Mouse (Mus musculus) hindbrain, embryonic 11.5 days (tissue): ENCODE data around the gene Zcchc14. TPM values are rescaled to one million over a fixed set of nuclear protein-coding genes. Genes with fewer than 3 reads are reported as not detected.

Source experiments
- ATAC-seq: fragments of 200-750 bp; cut with Nextera tagmentation; 2 replicates; pipeline ENCODE4 v1.8.0; 2017; ENCODE audit warnings: mild to moderate bottlenecking, moderate TSS enrichment, moderate library complexity; ENCODE audit not compliant: low FRiP score
- DNase-seq: peaks from one replicate; pipeline ENCODE4 v3.0.0-alpha.2; 2015; ENCODE audit warnings: low spot score
- H3K27ac ChIP-seq: fragments of 300-500 bp; sonication (generic); 2 replicates; pipeline ENCODE4 v1.5.1; 2014; ENCODE audit warnings: mild to moderate bottlenecking, low read depth, low read length
- H3K27me3 ChIP-seq: fragments of 300-500 bp; sonication (generic); 2 replicates; pipeline ENCODE4 v1.6.1; 2014; ENCODE audit warnings: mild to moderate bottlenecking, low read length, moderate library complexity, mixed read lengths; ENCODE audit not compliant: control insufficient read depth, insufficient read depth
- H3K36me3 ChIP-seq: fragments of 300-500 bp; sonication (generic); 2 replicates; pipeline ENCODE4 v1.6.1; 2014; ENCODE audit warnings: mild to moderate bottlenecking, low read length, moderate library complexity, mixed read lengths; ENCODE audit not compliant: control insufficient read depth, insufficient read depth
- H3K4me1 ChIP-seq: fragments of 300-500 bp; sonication (generic); replicated peaks from 2 replicates; pipeline ENCODE4 v1.6.1; 2014; ENCODE audit warnings: low read length, mixed read lengths; ENCODE audit not compliant: control insufficient read depth, insufficient read depth
- H3K4me2 ChIP-seq: fragments of 300-500 bp; sonication (generic); replicated peaks from 2 replicates; pipeline ENCODE4 v1.6.1; 2014; ENCODE audit warnings: mild to moderate bottlenecking, low read depth, low read length
- H3K4me3 ChIP-seq: fragments of 300-500 bp; sonication (generic); 2 replicates; pipeline ENCODE4 v1.5.1; 2014; ENCODE audit warnings: low read depth, low read length
- H3K9ac ChIP-seq: fragments of 300-500 bp; sonication (generic); 2 replicates; pipeline ENCODE4 v1.6.1; 2014; ENCODE audit warnings: low read depth, low read length
- H3K9me3 ChIP-seq: fragments of 300-500 bp; sonication (generic); 2 replicates; pipeline ENCODE4 v1.6.1; 2016; ENCODE audit warnings: low read length; ENCODE audit not compliant: control insufficient read depth
- WGBS: fragments of 180-500 bp; shearing (Covaris S2); extraction: QIAGEN DNeasy Blood & Tissue Kit; methylation state at CpG from one replicate; pipeline ENCODE4 v1.1.7; 2014; 5-methylcytosine and 5-hydroxymethylcytosine counted together
- polyA plus RNA-seq: library from polyadenylated mRNA; unstranded; fragments of >200 nt; fragmentation: Nextera tagmentation; extraction: Ambion mirVana; gene quantifications from 2 replicates; pipeline ENCODE4 v1.2.1, GENCODE M21; 2014

Gene Zcchc14
- polyA plus RNA-seq, 1 experiment from 2014 or later: 30.4 TPM

DNA sequence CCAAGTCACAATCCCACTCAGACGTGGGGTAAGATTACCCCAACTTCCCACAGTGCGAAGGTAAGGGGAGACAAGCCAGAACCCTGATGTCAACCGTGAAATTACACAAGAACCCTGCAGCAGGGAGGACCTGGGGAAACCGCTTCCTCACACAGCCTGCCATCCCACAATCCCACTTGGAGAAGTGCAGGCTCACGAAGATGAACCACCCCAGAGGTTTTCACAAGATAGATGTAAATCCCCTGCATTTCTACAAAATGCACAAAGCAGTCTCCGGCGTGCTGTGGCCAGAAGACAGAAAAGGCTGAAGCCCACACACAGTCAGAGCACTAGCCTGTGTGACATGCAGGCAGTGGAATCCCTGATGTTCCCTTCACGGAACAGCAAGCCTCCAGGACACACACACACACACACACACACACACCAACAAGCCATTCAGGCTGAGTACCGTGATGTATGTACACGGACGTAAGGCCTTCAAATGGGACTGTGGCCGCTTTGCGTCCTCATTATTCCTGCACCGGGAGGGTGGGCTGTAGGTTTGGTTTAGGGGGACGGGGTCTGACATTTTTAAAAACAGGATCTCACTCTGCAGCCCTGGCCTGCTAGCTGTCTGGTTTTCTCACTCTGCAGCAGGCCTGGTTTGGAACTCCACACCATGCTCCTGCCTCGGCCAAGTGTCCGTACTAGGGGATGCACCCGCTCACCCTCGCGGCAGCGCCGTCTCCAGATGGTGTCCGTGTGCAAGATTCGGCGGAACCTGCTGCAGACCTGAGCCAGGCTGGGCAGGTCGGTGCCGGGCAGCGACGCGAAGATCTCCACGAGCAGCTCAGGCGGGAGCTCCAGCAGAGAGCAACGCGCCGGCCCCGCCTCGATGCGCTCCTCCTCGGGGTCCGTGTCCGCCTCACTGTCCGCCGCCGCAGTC is 74.7 kb downstream of the Zcchc14 start:
- peak; percentile 57 for DNase-seq
- peak; percentile 67 for ATAC-seq
- H3K36me3 ChIP-seq: no peaks in the 10 kb centered on the region
- WGBS: 2% methylated on average over 43 of the region's 44 CpGs
- peak overlapping the region; percentile 87 for H3K4me3 ChIP-seq
- H3K27me3 ChIP-seq: no peaks in the 10 kb centered on the region
- H3K9me3 ChIP-seq: no peaks in the 10 kb centered on the region
- peak overlapping the region; percentile 79 for H3K4me2 ChIP-seq
- peak overlapping the region; percentile 63 for H3K27ac ChIP-seq
- H3K4me1 ChIP-seq: peaks cover 5% of the 10 kb centered on the region; the same call in 1 of the 2 replicates
- peak overlapping the region; percentile 89 for H3K9ac ChIP-seq

- Histone ChIP-seq H3K9me3 (no peaks in the 10 kb centered on the region), H3K27ac (no peak overlapping the region), H3K36me3 (no peaks in the 10 kb centered on the region), H3K27me3 (no peaks in the 10 kb centered on the region), H3K9ac (no peak overlapping the region), H3K4me3 (no peak overlapping the region), H3K4me1 (peaks cover 5% of the 10 kb centered on the region; the same call in 1 of the 2 replicates), H3K4me2 (no peak overlapping the region)
- 84% methylated on average over 3 of the region's 3 CpGs for WGBS
- DNase-seq (no peak), ATAC-seq (no peak)
Measured at GRCm38 (mm10) chr8:121575661-121576060, 77.0 kb downstream of the Zcchc14 start.

DNA sequence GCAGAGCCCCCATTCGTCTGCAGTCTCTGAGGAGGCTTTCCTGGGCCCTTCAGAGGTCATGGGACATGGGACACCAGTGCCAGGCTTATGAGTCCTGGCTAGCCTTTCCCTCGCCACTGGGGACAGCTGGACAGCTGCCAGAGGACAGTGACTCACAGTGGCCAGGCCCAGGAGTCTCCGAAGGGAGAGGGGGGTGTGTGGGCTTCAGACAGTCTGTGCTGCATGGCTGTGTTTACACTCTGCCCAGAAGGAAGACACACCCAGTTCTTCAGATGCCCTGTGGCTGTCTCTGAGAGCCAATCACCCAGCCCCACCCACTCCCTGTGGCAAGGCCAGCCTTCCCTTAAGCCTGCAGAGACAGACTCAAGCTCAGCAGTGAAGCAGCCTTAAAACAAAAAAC is 79.4 kb downstream of the Zcchc14 start:
- H3K27me3 ChIP-seq: no peaks in the 10 kb centered on the region
- no peak overlapping the region for H3K4me2 ChIP-seq
- ATAC-seq (no peak), DNase-seq (no peak)
- no peak overlapping the region for H3K27ac ChIP-seq
- H3K36me3 ChIP-seq: no peaks in the 10 kb centered on the region
- H3K4me3 ChIP-seq: no peak overlapping the region
- no peaks in the 10 kb centered on the region for H3K9me3 ChIP-seq
- H3K4me1 ChIP-seq: peaks cover 5% of the 10 kb centered on the region; the same call in 1 of the 2 replicates
- 53% methylated on average over 3 of the region's 3 CpGs for WGBS
- no peak overlapping the region for H3K9ac ChIP-seq

DNA sequence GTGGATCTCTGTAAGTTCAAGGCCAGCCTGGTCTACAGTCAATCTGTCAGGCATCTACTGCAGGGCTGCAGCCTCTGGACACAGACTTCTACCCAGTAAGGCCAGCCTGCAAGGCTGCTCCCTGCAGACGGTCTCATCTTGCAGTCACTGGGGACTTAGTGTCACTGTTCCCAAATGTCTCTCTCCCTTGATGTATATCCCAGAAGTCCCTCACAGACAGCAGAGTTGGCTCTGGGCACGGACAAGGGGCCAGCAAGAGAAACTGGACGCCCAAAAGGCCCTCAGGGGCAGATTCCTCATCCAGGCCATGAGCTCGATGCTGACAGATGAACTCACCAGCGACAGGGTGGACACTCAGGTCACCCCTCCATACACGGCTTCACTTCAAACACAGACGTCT is 80.6 kb downstream of the Zcchc14 start:
- Histone ChIP-seq H3K4me2 (no peak overlapping the region), H3K9ac (no peak overlapping the region), H3K36me3 (no peaks in the 10 kb centered on the region), H3K27me3 (no peaks in the 10 kb centered on the region), H3K4me3 (no peak overlapping the region), H3K4me1 (peaks cover 3% of the 10 kb centered on the region; the same call in 1 of the 2 replicates), H3K9me3 (no peaks in the 10 kb centered on the region), H3K27ac (no peak overlapping the region)
- 71% methylated on average over 7 of the region's 7 CpGs for WGBS
- DNase-seq (no peak), ATAC-seq (no peak)

DNA sequence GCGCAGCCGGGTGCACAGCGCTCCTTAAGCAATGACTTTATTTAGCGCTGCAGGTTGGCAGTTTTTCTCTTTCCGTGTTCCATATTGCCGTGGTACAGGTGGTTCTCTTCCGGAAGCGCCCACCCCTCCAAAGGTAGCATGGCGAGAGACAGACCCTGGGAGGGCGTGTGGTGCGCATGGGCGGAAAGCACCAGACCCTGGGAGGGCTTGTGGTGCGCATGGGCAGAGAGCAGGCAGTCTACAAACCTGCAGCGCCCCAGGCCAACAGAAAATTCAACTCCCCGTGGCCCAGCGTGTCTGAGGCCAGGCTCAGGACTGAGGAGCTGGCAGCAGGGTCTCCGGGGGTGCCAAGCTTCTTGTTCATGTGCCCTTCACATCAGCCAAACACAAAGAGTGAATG is 81.9 kb downstream of the Zcchc14 start:
- Histone ChIP-seq H3K36me3 (no peaks in the 10 kb centered on the region), H3K27ac (no peak overlapping the region), H3K4me3 (no peak overlapping the region), H3K27me3 (no peaks in the 10 kb centered on the region), H3K4me2 (no peak overlapping the region), H3K9me3 (no peaks in the 10 kb centered on the region), H3K9ac (no peak overlapping the region), H3K4me1 (no peaks in the 10 kb centered on the region; the same call in 1 of the 2 replicates)
- no peak for ATAC-seq
- WGBS: 78% methylated on average over 17 of the region's 17 CpGs
- no peak for DNase-seq

DNA sequence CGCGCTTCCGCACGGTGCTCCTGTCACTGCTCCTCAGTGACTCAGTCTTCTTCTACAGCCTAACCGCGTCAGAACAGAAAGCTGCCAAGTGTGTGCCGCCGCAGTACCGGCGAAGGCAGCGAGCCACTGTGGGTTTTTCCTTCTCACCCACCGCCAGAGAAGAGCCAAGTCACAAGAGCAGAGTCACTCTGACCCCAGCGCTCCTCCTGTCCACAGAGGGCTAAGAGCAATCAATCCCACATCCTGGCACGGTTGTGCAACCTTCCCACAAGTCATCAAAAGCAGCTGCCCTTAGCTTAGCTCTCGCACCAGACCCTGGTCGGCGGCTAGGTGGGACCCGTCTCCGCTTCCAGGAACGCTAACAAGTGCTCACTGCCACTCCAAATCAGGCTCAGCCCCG is 82.4 kb downstream of the Zcchc14 start:
- Histone ChIP-seq H3K4me2 (no peak overlapping the region), H3K9ac (no peak overlapping the region), H3K36me3 (no peaks in the 10 kb centered on the region), H3K4me3 (no peak overlapping the region), H3K27ac (no peak overlapping the region), H3K9me3 (no peaks in the 10 kb centered on the region), H3K27me3 (no peaks in the 10 kb centered on the region), H3K4me1 (no peaks in the 10 kb centered on the region; the same call in 1 of the 2 replicates)
- no peak for DNase-seq
- WGBS: 86% methylated on average over 21 of the region's 21 CpGs
- ATAC-seq: no peak

DNA sequence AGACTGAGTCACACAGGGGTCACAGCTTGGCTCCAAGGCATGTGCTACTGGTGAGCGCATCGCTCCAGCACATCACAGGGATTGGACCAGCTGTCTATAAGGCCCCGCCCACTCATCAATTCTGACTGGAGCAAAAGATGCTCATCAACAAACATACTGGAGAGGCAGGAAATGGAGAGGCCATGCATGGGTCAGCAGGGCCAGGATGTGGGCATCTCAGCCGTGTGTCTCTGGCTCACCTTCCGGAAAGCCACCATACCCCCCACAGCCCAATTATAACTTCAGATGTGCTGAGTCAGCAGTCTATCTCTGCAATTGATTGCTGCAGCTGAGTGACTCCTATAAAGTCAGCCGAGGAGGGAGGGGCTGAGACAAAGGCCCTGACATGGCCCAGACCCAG is 84.4 kb downstream of the Zcchc14 start:
- H3K27ac ChIP-seq: no peak overlapping the region
- H3K27me3 ChIP-seq: no peaks in the 10 kb centered on the region
- H3K4me3 ChIP-seq: no peak overlapping the region
- no peaks in the 10 kb centered on the region for H3K36me3 ChIP-seq
- DNase-seq (peak; percentile 27), ATAC-seq (0 out of 2 replicates have a peak, but pooled peaks have one; percentile 26)
- no peaks in the 10 kb centered on the region for H3K9me3 ChIP-seq
- H3K4me2 ChIP-seq: no peak overlapping the region
- no peak overlapping the region for H3K9ac ChIP-seq
- no peaks in the 10 kb centered on the region; the same call in 1 of the 2 replicates for H3K4me1 ChIP-seq
- WGBS: 71% methylated on average over 6 of the region's 6 CpGs

DNA sequence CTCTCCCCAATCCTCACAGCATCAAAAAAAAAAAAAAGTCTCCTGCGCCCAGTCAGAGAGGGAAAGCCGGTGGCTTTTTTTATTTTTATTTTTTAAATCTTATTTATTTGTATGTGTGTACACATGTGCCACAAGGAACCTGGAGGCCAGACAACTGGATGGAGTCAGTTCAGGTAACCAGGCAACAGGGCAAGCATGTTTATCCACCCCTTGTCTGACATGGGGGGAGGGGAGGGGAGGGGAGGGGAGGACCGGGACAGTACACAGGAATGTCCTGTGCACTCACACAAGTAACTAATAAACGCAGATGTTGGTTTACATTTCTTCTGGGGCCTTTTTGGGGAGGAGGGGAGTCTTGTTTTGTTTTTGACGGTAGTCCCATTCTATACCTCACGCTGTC is 89.0 kb downstream of the Zcchc14 start:
- Histone ChIP-seq H3K9me3 (no peaks in the 10 kb centered on the region), H3K9ac (no peak overlapping the region), H3K27ac (no peak overlapping the region), H3K36me3 (no peaks in the 10 kb centered on the region), H3K4me1 (no peaks in the 10 kb centered on the region; the same call in 1 of the 2 replicates), H3K27me3 (no peaks in the 10 kb centered on the region), H3K4me3 (no peak overlapping the region), H3K4me2 (no peak overlapping the region)
- WGBS: 68% methylated on average over 6 of the region's 6 CpGs
- no peak for DNase-seq
- ATAC-seq: no peak

- Histone ChIP-seq H3K36me3 (no peaks in the 10 kb centered on the region), H3K4me2 (no peak overlapping the region), H3K27me3 (no peaks in the 10 kb centered on the region), H3K9ac (no peak overlapping the region), H3K4me1 (no peaks in the 10 kb centered on the region), H3K27ac (no peak overlapping the region), H3K9me3 (no peaks in the 10 kb centered on the region), H3K4me3 (no peak overlapping the region)
- ATAC-seq (no peak), DNase-seq (no peak)
- 82% methylated on average over 9 of the region's 9 CpGs for WGBS
Measured at GRCm38 (mm10) chr8:121562941-121563351, 89.8 kb downstream of the Zcchc14 start.
